Mouse (Mus musculus): ENCODE measurements at regions not wholly inside any gene's neighbourhood (a gene's known extent, or its start where the extent isn't known, plus 50 kb on each side); places are given as distances from the start of the nearest gene placed in this dataset.

- no peak for TF ChIP-seq CTCF (IDR thresholded peaks at IDR 0.05)
Observed at GRCm38 (mm10) chr15:65646470-65646869, 631.8 kb upstream of the Gm21961 start.

GRCm38 (mm10) chr15:65639484-65639883 is 624.8 kb upstream of the Gm21961 start:
- no peak overlapping the region for H3K4me3 ChIP-seq
- no peak for DNase-seq
- TF ChIP-seq CTCF (IDR thresholded peaks at IDR 0.05): no peak
- H3K27ac ChIP-seq: no peak overlapping the region
- intact Hi-C loops (cut with DNase I): loop anchor here (10.0 kb wide), 1 partner anchor 725 kb away; no protein-coding TSS in a partner anchor

More at GRCm38 (mm10) chr15:65646470-65646869, 631.8 kb upstream of the Gm21961 start:
- Histone ChIP-seq H3K4me3 (no peak overlapping the region), H3K27ac (no peak overlapping the region)
- intact Hi-C loops (cut with DNase I): no loop called here
- DNase-seq: no peak

- Histone ChIP-seq H3K4me3 (no peak overlapping the region), H3K27ac (no peak overlapping the region)
- intact Hi-C loops (cut with DNase I): loop anchor here (10.0 kb wide), 1 partner anchor 723 kb away; no protein-coding TSS in a partner anchor
- DNase-seq: peak; percentile 12
- peak; percentile 54 for TF ChIP-seq CTCF (IDR thresholded peaks at IDR 0.05)
Observed at GRCm38 (mm10) chr15:65637520-65638184, 622.9 kb upstream of the Gm21961 start.

- no peak for DNase-seq
- no peak overlapping the region for H3K4me3 ChIP-seq
- no peak overlapping the region for H3K27ac ChIP-seq
- intact Hi-C loops (cut with DNase I): loop anchor here (10.0 kb wide), 1 partner anchor 718 kb away; no protein-coding TSS in a partner anchor
- no peak for TF ChIP-seq CTCF (IDR thresholded peaks at IDR 0.05)
Observed at GRCm38 (mm10) chr15:65632440-65632839, 617.7 kb upstream of the Gm21961 start.

GRCm38 (mm10) chr15:65630476-65630875 is 615.8 kb upstream of the Gm21961 start:
- no peak for TF ChIP-seq CTCF (IDR thresholded peaks at IDR 0.05)
- H3K4me3 ChIP-seq: no peak overlapping the region
- H3K27ac ChIP-seq: no peak overlapping the region
- intact Hi-C loops (cut with DNase I): loop anchor here (10.0 kb wide), 1 partner anchor 716 kb away; no protein-coding TSS in a partner anchor
- no peak for DNase-seq

GRCm38 (mm10) chr15:65592718-65593477 is 578.2 kb upstream of the Gm21961 start:
- peak; percentile 13; the same call in 1 of the 2 replicates for TF ChIP-seq CTCF (IDR thresholded peaks at IDR 0.05)

GRCm38 (mm10) chr15:65585566-65585965 is 570.9 kb upstream of the Gm21961 start:
- no peak overlapping the region for H3K27ac ChIP-seq
- DNase-seq: no peak
- H3K4me3 ChIP-seq: no peak overlapping the region
- no peak for TF ChIP-seq CTCF (IDR thresholded peaks at IDR 0.05)
- intact Hi-C loops (cut with DNase I): no loop called here

More at GRCm38 (mm10) chr15:65592718-65593477, 578.2 kb upstream of the Gm21961 start:
- Histone ChIP-seq H3K27ac (no peak overlapping the region), H3K4me3 (no peak overlapping the region)
- intact Hi-C loops (cut with DNase I): no loop called here
- DNase-seq: no peak

GRCm38 (mm10) chr15:65579353-65579752 is 564.6 kb upstream of the Gm21961 start:
- DNase-seq: no peak
- no peak for TF ChIP-seq CTCF (IDR thresholded peaks at IDR 0.05)
- no peak overlapping the region for H3K4me3 ChIP-seq
- H3K27ac ChIP-seq: no peak overlapping the region
- intact Hi-C loops (cut with DNase I): no loop called here

GRCm38 (mm10) chr15:65567931-65568330 is 553.2 kb upstream of the Gm21961 start:
- H3K4me3 ChIP-seq: no peak overlapping the region
- H3K27ac ChIP-seq: no peak overlapping the region
- TF ChIP-seq CTCF (IDR thresholded peaks at IDR 0.05): no peak
- DNase-seq: no peak
- intact Hi-C loops (cut with DNase I): no loop called here

- no peak for TF ChIP-seq CTCF (IDR thresholded peaks at IDR 0.05)
- intact Hi-C loops (cut with DNase I): no loop called here
- Histone ChIP-seq H3K4me3 (no peak overlapping the region), H3K27ac (no peak overlapping the region)
- DNase-seq: no peak
Observed at GRCm38 (mm10) chr15:65557846-65558835, 543.4 kb upstream of the Gm21961 start.

GRCm38 (mm10) chr15:65549046-65549445 is 534.3 kb upstream of the Gm21961 start:
- Histone ChIP-seq H3K4me3 (no peak overlapping the region), H3K27ac (no peak overlapping the region)
- intact Hi-C loops (cut with DNase I): no loop called here
- TF ChIP-seq CTCF (IDR thresholded peaks at IDR 0.05): no peak
- DNase-seq: no peak

- Histone ChIP-seq H3K27ac (no peak overlapping the region), H3K4me3 (no peak overlapping the region)
- DNase-seq: no peak
- TF ChIP-seq CTCF (IDR thresholded peaks at IDR 0.05): no peak
- intact Hi-C loops (cut with DNase I): no loop called here
Observed at GRCm38 (mm10) chr15:65535606-65536005, 520.9 kb upstream of the Gm21961 start.

Measured in gastrocnemius, adult 2 months (tissue).